Mouse (Mus musculus) CH12.LX (cell line): Measurements from ENCODE around the gene Naip1. TPM values are rescaled to one million over a fixed set of nuclear protein-coding genes. Genes with fewer than 3 reads are reported as not detected.
"Not testable (repeated sequence)": the region's sequence is repeated elsewhere in the genome, so short reads cannot be mapped to it uniquely, and the experiment has no call there.

Experiments
- DNase-seq: peaks from one replicate; pipeline ENCODE4 v3.0.0-alpha.2; 2013; ENCODE audit errors: extremely low read depth
- H3K27ac ChIP-seq: 2 replicates; pipeline ENCODE4 v1.5.1; 2012; ENCODE audit warnings: low read depth, mild to moderate bottlenecking, control low read depth, moderate library complexity; ENCODE audit not compliant: insufficient read depth
- H3K27me3 ChIP-seq: replicated peaks from 2 replicates; pipeline ENCODE3; 2012; ENCODE audit warnings: inconsistent platforms
- H3K36me3 ChIP-seq, 2 experiments: replicated peaks in 1 of 2; 2 replicates each; pipeline versions ENCODE3 to v1.6.1; 2012; ENCODE audit warnings: inconsistent platforms in 1 of 2, low read length in 1 of 2, mild to moderate bottlenecking in 1 of 2, mixed read lengths in 1 of 2, moderate library complexity in 1 of 2; ENCODE audit not compliant: control insufficient read depth in 1 of 2, insufficient read depth in 1 of 2
- H3K4me1 ChIP-seq, 2 experiments: 2 replicates each; pipeline ENCODE4 v1.6.1; 2012; ENCODE audit warnings: inconsistent platforms in 1 of 2, moderate library complexity in 1 of 2; ENCODE audit not compliant: insufficient read depth in 2 of 2, control insufficient read depth in 1 of 2
- H3K4me2 ChIP-seq: 2 replicates; pipeline ENCODE4 v1.6.1; 2012; ENCODE audit warnings: low read depth, mild to moderate bottlenecking, control low read depth; ENCODE audit not compliant: poor library complexity, insufficient read depth, severe bottlenecking
- H3K4me3 ChIP-seq, 3 experiments: fragments of 150-350 bp in 1 of 3; sonication (generic) in 1 of 3; replicated peaks in 1 of 3; 2 replicates each; pipeline versions ENCODE3 to v1.5.1; 2011 to 2012; ENCODE audit warnings: low read depth in 2 of 3, low read length in 2 of 3, mild to moderate bottlenecking in 2 of 3, moderate library complexity in 2 of 3, control low read depth in 1 of 3, improper control_type of control experiment in 1 of 3, inconsistent platforms in 1 of 3, mixed read lengths in 1 of 3; ENCODE audit not compliant: poor library complexity in 1 of 3
- H3K79me2 ChIP-seq: replicated peaks from 2 replicates; pipeline ENCODE4 v1.6.1; 2012; ENCODE audit warnings: mild to moderate bottlenecking, moderate library complexity; ENCODE audit not compliant: control insufficient read depth, poor library complexity, insufficient read depth, severe bottlenecking; ENCODE audit errors: extremely low read depth
- H3K9ac ChIP-seq: 2 replicates; pipeline ENCODE4 v1.6.1; 2012; ENCODE audit warnings: low read depth, mild to moderate bottlenecking, control low read depth, moderate library complexity; ENCODE audit not compliant: insufficient read depth
- H3K9me3 ChIP-seq: replicated peaks from 2 replicates; pipeline ENCODE3; 2012; ENCODE audit warnings: low read length, inconsistent platforms, mixed read lengths
- CTCF ChIP-seq, 2 experiments: IDR thresholded peaks in 1 of 2; conservative IDR thresholded peaks in 1 of 2; 2 replicates each; pipeline ENCODE4 v1.5.1; 2011 to 2012; ENCODE audit warnings: low read depth in 2 of 2, low read length in 2 of 2, improper control_type of control experiment in 1 of 2, inconsistent platforms in 1 of 2, mild to moderate bottlenecking in 1 of 2, moderate library complexity in 1 of 2
- IRF4 ChIP-seq: IDR thresholded peaks from 2 replicates; pipeline ENCODE4 v1.6.1; 2014; ENCODE audit warnings: low read depth, mild to moderate bottlenecking, inconsistent platforms, low read length, improper control_type of control experiment
- JUND ChIP-seq: conservative IDR thresholded peaks from 2 replicates; pipeline ENCODE4 v1.6.1; 2011; ENCODE audit warnings: low read depth, low read length, improper control_type of control experiment
- RAD21 ChIP-seq: IDR thresholded peaks from 2 replicates; pipeline ENCODE4 v1.6.1; 2011; ENCODE audit warnings: low read depth, mild to moderate bottlenecking, low read length, improper control_type of control experiment, moderate library complexity
- SIN3A ChIP-seq: IDR thresholded peaks from 2 replicates; pipeline ENCODE4 v1.6.1; 2012; ENCODE audit warnings: low read length, improper control_type of control experiment, inconsistent platforms
- SMC3 ChIP-seq: IDR thresholded peaks from 2 replicates; pipeline ENCODE4 v1.6.1; 2011; ENCODE audit warnings: low read depth, low read length, improper control_type of control experiment
- UBTF ChIP-seq: IDR thresholded peaks from 2 replicates; pipeline ENCODE4 v1.6.1; 2012; ENCODE audit warnings: low read depth, mild to moderate bottlenecking, inconsistent platforms, low read length, improper control_type of control experiment, moderate library complexity
- ZC3H11A ChIP-seq: IDR thresholded peaks from 2 replicates; pipeline ENCODE4 v1.6.1; 2012; ENCODE audit warnings: low read depth, mild to moderate bottlenecking, inconsistent platforms, low read length, improper control_type of control experiment
- ZKSCAN1 ChIP-seq: IDR thresholded peaks from 2 replicates; pipeline ENCODE4 v1.6.1; 2012; ENCODE audit warnings: low read depth, inconsistent platforms, low read length, improper control_type of control experiment, borderline replicate concordance
- ZNF384 ChIP-seq: IDR thresholded peaks from 2 replicates; pipeline ENCODE4 v1.6.1; 2012; ENCODE audit warnings: low read depth, low read length, improper control_type of control experiment, inconsistent platforms
- dilution Hi-C: fragments of 300-500 bp; cut with MboI; formaldehyde crosslinking; loops from 2 replicates; pipeline ENCODE4 v1.14.3; 2020; ENCODE audit warnings: low sequenced_read_pairs; ENCODE audit not compliant: extremely low pct_unique_long_range_greater_than_20kb, extremely low pct_ligation_motif_present
- in situ Hi-C: fragments of 300-500 bp; cut with MboI; formaldehyde crosslinking; loops from 3 replicates; pipeline ENCODE4 v1.14.3; 2019; ENCODE audit warnings: low sequenced_read_pairs, low pct_ligation_motif_present, low pct_unique_long_range_greater_than_20kb, mixed read lengths
- polyA plus RNA-seq: library from polyadenylated mRNA; unstranded; fragments of >175 nt; gene quantifications from 2 replicates; pipeline ENCODE4 v1.2.1, GENCODE M21; 2012; ENCODE audit warnings: low read depth; ENCODE audit not compliant: insufficient read length
- total RNA-seq, 2 experiments: library from RNA; depleted of rRNA; stranded (reverse); fragments of 300-350 nt in 1 of 2; fragments of >200 nt in 1 of 2; gene quantifications; 2 replicates each; pipeline ENCODE4 v1.2.3; 2012 to 2014

Gene Naip1
- total and polyA plus RNA-seq, 3 experiments = 1.1 to 1.8 (median 1.5) TPM

DNA sequence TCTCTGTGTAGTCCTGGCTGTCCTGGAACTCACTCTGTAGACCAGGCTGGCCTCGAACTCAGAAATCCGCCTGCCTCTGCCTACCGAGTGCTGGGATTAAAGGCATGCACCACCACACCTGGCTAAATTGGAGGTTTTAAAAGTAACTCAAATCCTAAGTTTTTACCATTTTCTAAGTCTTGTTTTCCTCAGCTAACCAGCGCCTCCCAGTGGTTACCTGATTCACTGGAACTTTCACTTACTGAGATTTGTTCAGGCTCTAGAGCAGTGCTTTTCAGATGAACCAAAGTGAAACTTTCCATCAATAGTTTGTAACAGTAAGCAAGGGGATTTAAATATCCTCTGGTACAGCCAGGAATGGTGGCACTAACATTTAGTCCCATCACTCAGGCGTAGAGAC is 61.6 kb downstream of the Naip1 start:
- H3K36me3 ChIP-seq, dilution Hi-C loops, H3K9me3 ChIP-seq, H3K79me2 ChIP-seq, H3K27me3 ChIP-seq, H3K4me3 ChIP-seq, H3K9ac ChIP-seq, H3K27ac ChIP-seq: not testable (repeated sequence)
- TF ChIP-seq ZNF384 (peak; percentile 81), ZC3H11A (peak; percentile 36; the same call in 1 of the 2 replicates), SMC3 (peak; percentile 87), CTCF (conservative IDR thresholded peaks at IDR 0.05 in 1 of 2, IDR thresholded peaks at IDR 0.05 in 1 of 2; ENCODE audit: low read depth in 2 of 2, low read length in 2 of 2) (peak; percentile 57 to 84), IRF4 (peak; percentile 15; the same call in 1 of the 2 replicates), RAD21 (peak; percentile 86)
- Histone ChIP-seq H3K4me2 (0 out of 2 replicates have a peak overlapping the region, but pooled peaks have one; percentile 29), H3K4me1 (peaks cover 3 to 10% of the 10 kb centered on the region in 2 experiments; a peak in 2 of 4 replicates)
- in situ Hi-C loops = loop anchor here (25.0 kb wide), 1 partner anchor 279 kb away; the partner anchor contains the start of genes Bdp1, Serf1 and Smn1
- peak; percentile 74 for DNase-seq

DNA sequence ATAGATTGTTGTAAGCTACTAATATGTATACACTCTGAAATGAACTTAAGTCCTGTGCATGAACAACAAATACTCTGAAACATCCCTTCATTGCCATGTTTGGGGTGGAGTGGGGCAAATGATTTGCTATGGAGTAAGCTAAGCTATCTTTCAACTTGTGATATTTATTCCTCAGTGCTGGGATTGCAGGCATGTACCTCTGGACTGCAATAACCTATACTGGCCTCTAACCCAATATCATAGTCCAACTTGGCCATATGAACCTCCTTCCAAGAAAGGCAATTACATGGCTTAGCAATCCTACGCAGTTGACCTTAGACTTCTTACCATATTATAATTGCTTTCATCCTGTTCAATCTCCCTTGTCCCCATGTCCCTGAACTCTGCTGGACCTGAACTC is 82.1 kb downstream of the Naip1 start:
- no peak overlapping the region for H3K27ac ChIP-seq
- H3K79me2 ChIP-seq = no peaks in the 10 kb centered on the region
- peaks cover 6 to 18% of the 10 kb centered on the region in 2 experiments; a peak in 3 of 4 replicates for H3K4me1 ChIP-seq
- H3K36me3 ChIP-seq = no peaks in the 10 kb centered on the region
- no peak for DNase-seq
- H3K9ac ChIP-seq = no peak overlapping the region
- no peaks in the 10 kb centered on the region for H3K27me3 ChIP-seq
- TF ChIP-seq UBTF (no peak), SIN3A (no peak), ZKSCAN1 (no peak), JUND (no peak)
- H3K4me3 ChIP-seq = no peak overlapping the region
- in situ Hi-C loops = no loop called here
- H3K9me3 ChIP-seq = peaks cover 3% of the 10 kb centered on the region
- no peak overlapping the region for H3K4me2 ChIP-seq
- dilution Hi-C loops = no loop called here

Other genes starting within 250 kb of the Naip1 start
- 5.0 and 7.1 TPM in 2 replicates for gene Naip5, start 206.5 kb downstream of the Naip1 start, total RNA-seq (2012; rRNA removed)
- 8.2 and 10.6 TPM in 2 replicates for gene Naip5, start 206.5 kb downstream of the Naip1 start, total RNA-seq (2014; rRNA removed)
- gene Naip5, start 206.5 kb downstream of the Naip1 start, polyA plus RNA-seq = 8.7 and 10.0 TPM in 2 replicates
- 2.9 and 3.4 TPM in 2 replicates for gene Naip6, start 135.2 kb downstream of the Naip1 start, total RNA-seq (2012; rRNA removed)
- gene Naip6, start 135.2 kb downstream of the Naip1 start, total RNA-seq (2014; rRNA removed) = 2.8 and 3.0 TPM in 2 replicates
- 7.1 and 7.9 TPM in 2 replicates for gene Naip6, start 135.2 kb downstream of the Naip1 start, polyA plus RNA-seq
- 34.0 and 43.7 TPM in 2 replicates for gene Gtf2h2, start 39.7 kb upstream of the Naip1 start, total RNA-seq (2012; rRNA removed)
- gene Gtf2h2, start 39.7 kb upstream of the Naip1 start, total RNA-seq (2014; rRNA removed) = 87.8 and 89.2 TPM in 2 replicates
- gene Gtf2h2, start 39.7 kb upstream of the Naip1 start, polyA plus RNA-seq = 90.1 and 106 TPM in 2 replicates
- gene Ocln, start 99.8 kb upstream of the Naip1 start, total RNA-seq (2012; rRNA removed) = 2.0 and 2.2 TPM in 2 replicates
- gene Ocln, start 99.8 kb upstream of the Naip1 start, total RNA-seq (2014; rRNA removed) = 0.39 and 0.70 TPM in 2 replicates
- gene Ocln, start 99.8 kb upstream of the Naip1 start, polyA plus RNA-seq = 0.23 and 0.50 TPM in 2 replicates
- 1.9 and 2.1 TPM in 2 replicates for gene Marveld2, start 164.1 kb upstream of the Naip1 start, total RNA-seq (2012; rRNA removed)
- gene Marveld2, start 164.1 kb upstream of the Naip1 start, total RNA-seq (2014; rRNA removed) = 0.13 TPM in 1 of 2 replicates, not detected in the other
- gene Marveld2, start 164.1 kb upstream of the Naip1 start, polyA plus RNA-seq = 0.12 and 0.27 TPM in 2 replicates
- 179 and 210 TPM in 2 replicates for gene Ak6, start 198.1 kb upstream of the Naip1 start, total RNA-seq (2012; rRNA removed)
- gene Ak6, start 198.1 kb upstream of the Naip1 start, total RNA-seq (2014; rRNA removed) = 476 and 500 TPM in 2 replicates
- 238 and 246 TPM in 2 replicates for gene Ak6, start 198.1 kb upstream of the Naip1 start, polyA plus RNA-seq
- gene Rad17, start 198.2 kb upstream of the Naip1 start, total RNA-seq (2012; rRNA removed) = 19.8 and 23.9 TPM in 2 replicates
- 47.8 and 54.4 TPM in 2 replicates for gene Rad17, start 198.2 kb upstream of the Naip1 start, total RNA-seq (2014; rRNA removed)
- 19.8 and 22.3 TPM in 2 replicates for gene Rad17, start 198.2 kb upstream of the Naip1 start, polyA plus RNA-seq
- gene Taf9, start 198.7 kb upstream of the Naip1 start, total RNA-seq (2012; rRNA removed) = 4.4 and 7.2 TPM in 2 replicates
- gene Taf9, start 198.7 kb upstream of the Naip1 start, total RNA-seq (2014; rRNA removed) = 14.3 and 14.8 TPM in 2 replicates
- 9.7 and 14.9 TPM in 2 replicates for gene Taf9, start 198.7 kb upstream of the Naip1 start, polyA plus RNA-seq
- gene Ccdc125, start 216.8 kb upstream of the Naip1 start, total RNA-seq (2012; rRNA removed) = 0.59 TPM in 2 replicates
- not detected in 2 replicates for gene Ccdc125, start 216.8 kb upstream of the Naip1 start, total RNA-seq (2014; rRNA removed)
- gene Ccdc125, start 216.8 kb upstream of the Naip1 start, polyA plus RNA-seq = 0.13 TPM in 1 of 2 replicates, not detected in the other